Mouse (Mus musculus) midbrain, embryonic 12.5 days (tissue): ENCODE results near the gene Gpx6. TPM values are rescaled to one million over a fixed set of nuclear protein-coding genes. Genes with fewer than 3 reads are reported as not detected.

Experiments
- ATAC-seq: fragments of 200-750 bp; cut with Nextera tagmentation; 2 replicates; pipeline ENCODE4 v1.8.0; 2017; ENCODE audit warnings: low read depth, moderate TSS enrichment, moderate library complexity; ENCODE audit not compliant: low FRiP score
- H3K27ac ChIP-seq: fragments of 300-500 bp; sonication (generic); replicated peaks from 2 replicates; pipeline ENCODE4 v1.5.1; 2016; ENCODE audit warnings: mild to moderate bottlenecking
- H3K27me3 ChIP-seq: fragments of 300-500 bp; sonication (generic); 2 replicates; pipeline ENCODE4 v1.6.1; 2016; ENCODE audit warnings: mild to moderate bottlenecking
- H3K36me3 ChIP-seq: fragments of 300-500 bp; sonication (generic); 2 replicates; pipeline ENCODE4 v1.6.1; 2016
- H3K4me1 ChIP-seq: fragments of 300-500 bp; sonication (generic); 2 replicates; pipeline ENCODE4 v1.6.1; 2016
- H3K4me2 ChIP-seq: fragments of 300-500 bp; sonication (generic); replicated peaks from 2 replicates; pipeline ENCODE4 v1.6.1; 2016; ENCODE audit warnings: mild to moderate bottlenecking, moderate library complexity
- H3K4me3 ChIP-seq: fragments of 300-500 bp; sonication (generic); 2 replicates; pipeline ENCODE4 v1.5.1; 2016; ENCODE audit warnings: mild to moderate bottlenecking
- H3K9ac ChIP-seq: fragments of 300-500 bp; sonication (generic); replicated peaks from 2 replicates; pipeline ENCODE4 v1.6.1; 2016; ENCODE audit warnings: mild to moderate bottlenecking, moderate library complexity
- H3K9me3 ChIP-seq: fragments of 300-500 bp; sonication (generic); 2 replicates; pipeline ENCODE4 v1.6.1; 2016; ENCODE audit warnings: mild to moderate bottlenecking
- WGBS: fragments of 180-500 bp; shearing (Covaris S2); methylation state at CpG from one replicate; pipeline ENCODE4 v1.1.7; 2016; 5-methylcytosine and 5-hydroxymethylcytosine counted together
- polyA plus RNA-seq: library from polyadenylated mRNA; unstranded; fragments of >200 nt; fragmentation: Nextera tagmentation; extraction: Ambion mirVana; gene quantifications from 2 replicates; pipeline ENCODE4 v1.2.1, GENCODE M21; 2016

Gene Gpx6
- polyA plus RNA-seq, 1 experiment from 2014 or later: not detected

GRCm38 (mm10) chr13:21326191-21326590, 14.3 kb downstream of the Gpx6 start:
- WGBS: 13% methylated on average over 4 of the region's 4 CpGs
- ATAC-seq: peak; percentile 52
- Histone ChIP-seq H3K4me2 (peak overlapping the region; percentile 51), H3K36me3 (no peaks in the 10 kb centered on the region), H3K9ac (no peak overlapping the region), H3K27me3 (0 out of 2 replicates have a peak, but pooled peaks cover 10% of the 10 kb centered on the region), H3K9me3 (no peaks in the 10 kb centered on the region), H3K4me3 (peak overlapping the region; percentile 36), H3K4me1 (0 out of 2 replicates have a peak, but pooled peaks cover 8% of the 10 kb centered on the region), H3K27ac (no peak overlapping the region)

GRCm38 (mm10) chr13:21326657-21327211, 14.8 kb downstream of the Gpx6 start:
- Histone ChIP-seq H3K4me2 (peak overlapping the region; percentile 51), H3K27me3 (0 out of 2 replicates have a peak, but pooled peaks cover 10% of the 10 kb centered on the region), H3K36me3 (no peaks in the 10 kb centered on the region), H3K4me1 (0 out of 2 replicates have a peak, but pooled peaks cover 8% of the 10 kb centered on the region), H3K9me3 (no peaks in the 10 kb centered on the region), H3K9ac (no peak overlapping the region), H3K4me3 (peak overlapping the region; percentile 36), H3K27ac (no peak overlapping the region)
- WGBS: under 1% methylated on average over 24 of the region's 24 CpGs
- peak; percentile 71 for ATAC-seq

DNA sequence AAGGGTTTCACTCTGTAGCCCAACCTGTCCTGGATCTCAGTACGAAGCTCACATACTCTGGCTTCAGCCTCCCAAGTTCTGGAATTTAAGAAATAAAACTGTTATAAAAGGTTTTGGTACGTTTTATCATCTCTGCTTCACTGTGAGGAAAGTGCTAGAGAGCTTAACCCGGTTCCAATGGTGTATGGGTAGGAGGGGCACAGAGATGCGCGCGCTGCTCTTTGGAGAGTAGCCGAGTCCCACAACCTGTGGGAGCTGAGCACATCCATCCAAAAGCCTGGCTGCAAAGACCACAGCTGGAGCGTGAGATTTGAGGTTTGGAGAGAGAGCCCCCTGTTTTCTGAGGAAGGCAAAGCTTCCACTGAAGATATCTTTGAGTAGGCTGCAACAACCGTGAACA, 15.5 kb downstream of the Gpx6 start:
- Histone ChIP-seq H3K27me3 (0 out of 2 replicates have a peak, but pooled peaks cover 10% of the 10 kb centered on the region), H3K4me2 (peak overlapping the region; percentile 51), H3K4me3 (peak overlapping the region; percentile 36), H3K27ac (no peak overlapping the region), H3K9ac (no peak overlapping the region), H3K4me1 (0 out of 2 replicates have a peak, but pooled peaks cover 8% of the 10 kb centered on the region), H3K36me3 (no peaks in the 10 kb centered on the region), H3K9me3 (no peaks in the 10 kb centered on the region)
- under 1% methylated on average over 9 of the region's 9 CpGs for WGBS
- ATAC-seq: peak; percentile 47; the same call in 1 of the 2 replicates

DNA sequence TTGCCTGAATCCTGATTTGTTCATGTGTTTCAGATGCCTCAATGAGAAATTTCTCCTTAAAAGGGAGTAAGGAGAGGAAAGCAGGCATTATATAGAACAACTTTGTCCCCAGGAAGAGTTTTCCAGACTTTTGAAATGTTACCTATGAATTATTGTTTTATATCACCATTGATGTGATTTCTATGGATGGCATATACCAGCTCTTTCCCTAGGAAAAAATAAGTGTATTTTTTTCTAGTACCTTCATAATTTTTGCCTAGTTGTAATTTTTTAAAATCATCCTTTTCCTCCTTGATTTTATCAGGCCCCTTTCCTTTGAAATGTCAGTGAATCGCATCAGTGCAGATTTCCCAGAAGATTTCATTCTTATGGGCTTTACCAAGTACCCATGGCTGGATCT, 34.7 kb downstream of the Gpx6 start, which contains the start of gene Olfr1367:
Gene Olfr1367, plus strand, starts transcription at position 301 of the 400 bp plus-strand sequence.
- H3K9ac ChIP-seq: no peak within 1 kb of the TSS
- H3K4me2 ChIP-seq: no peak within 1 kb of the TSS
- no peak within 1 kb of the TSS for H3K27ac ChIP-seq
- no peaks in the 10 kb centered on the region for H3K36me3 ChIP-seq
- no peak for ATAC-seq
- H3K9me3 ChIP-seq: no peaks in the 10 kb centered on the region
- 97% methylated on average over 1 of the region's 1 CpGs for WGBS
- H3K4me3 ChIP-seq: no peak within 1 kb of the TSS
- no peaks in the 10 kb centered on the region for H3K4me1 ChIP-seq
- H3K27me3 ChIP-seq: no peaks in the 10 kb centered on the region

GRCm38 (mm10) chr13:21350593-21350992, 38.7 kb downstream of the Gpx6 start:
- H3K9ac ChIP-seq: no peak overlapping the region
- no peak for ATAC-seq
- no peaks in the 10 kb centered on the region for H3K4me1 ChIP-seq
- H3K4me2 ChIP-seq: no peak overlapping the region
- no peak overlapping the region for H3K27ac ChIP-seq
- H3K27me3 ChIP-seq: no peaks in the 10 kb centered on the region
- H3K9me3 ChIP-seq: no peaks in the 10 kb centered on the region
- no peaks in the 10 kb centered on the region for H3K36me3 ChIP-seq
- no peak overlapping the region for H3K4me3 ChIP-seq

DNA sequence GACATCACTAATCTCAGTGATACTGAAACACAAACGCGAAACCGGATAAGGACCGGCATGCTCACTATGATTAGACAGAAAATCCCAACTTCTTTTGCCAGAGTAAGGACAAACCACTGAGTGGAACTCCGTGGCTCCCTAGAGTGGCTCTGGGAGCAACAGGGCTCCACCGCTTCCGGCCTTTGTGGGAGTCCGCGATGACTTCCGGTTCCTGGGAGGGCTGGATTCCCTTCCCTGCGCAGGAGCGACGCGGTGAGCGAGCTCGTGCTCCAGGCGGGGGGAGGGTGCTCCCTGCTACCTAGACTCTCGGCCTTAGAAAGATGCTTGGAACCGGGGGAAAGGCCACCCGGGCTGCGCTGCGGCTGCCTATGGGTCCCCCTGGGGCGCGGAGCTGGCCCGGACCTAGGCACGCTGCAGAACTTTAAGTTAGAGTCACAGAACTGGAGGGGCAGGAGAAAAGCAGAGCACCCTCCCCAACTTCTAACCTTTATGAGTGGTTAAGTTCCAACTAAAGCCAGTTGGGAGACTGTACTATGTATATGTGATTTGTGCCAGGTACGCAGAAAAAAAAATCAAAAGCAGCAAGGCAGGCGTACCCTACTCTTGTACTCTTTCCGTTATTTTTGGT, 50.8 kb downstream of the Gpx6 start, which contains the start of gene Zscan12:
Gene Zscan12, plus strand, starts transcription at position 200 of the 628 bp plus-strand sequence.
- Histone ChIP-seq H3K4me3 (peak within 1 kb of the TSS; percentile 78), H3K36me3 (peaks cover 10% of the 10 kb centered on the region; the same call in 1 of the 2 replicates), H3K9me3 (no peaks in the 10 kb centered on the region), H3K27ac (peak within 1 kb of the TSS; percentile 65), H3K27me3 (no peaks in the 10 kb centered on the region), H3K4me1 (peaks cover 22% of the 10 kb centered on the region), H3K9ac (peak within 1 kb of the TSS; percentile 86), H3K4me2 (peak within 1 kb of the TSS; percentile 68)
- peak; percentile 99 for ATAC-seq
- WGBS: under 1% methylated on average over 29 of the region's 29 CpGs

- ATAC-seq: no peak
- WGBS: 61% methylated on average over 12 of the region's 12 CpGs
- Histone ChIP-seq H3K4me3 (peak overlapping the region; percentile 78), H3K27me3 (no peaks in the 10 kb centered on the region), H3K9me3 (no peaks in the 10 kb centered on the region), H3K27ac (no peak overlapping the region), H3K4me2 (peak overlapping the region; percentile 68), H3K36me3 (peaks cover 16% of the 10 kb centered on the region), H3K4me1 (peaks cover 22% of the 10 kb centered on the region), H3K9ac (peak overlapping the region; percentile 86; the same call in 1 of the 2 replicates)
Observed at GRCm38 (mm10) chr13:21363719-21364118, 51.8 kb downstream of the Gpx6 start.

- H3K4me1 ChIP-seq: peaks cover 22% of the 10 kb centered on the region
- H3K9me3 ChIP-seq: no peaks in the 10 kb centered on the region
- no peak for ATAC-seq
- H3K4me3 ChIP-seq: no peak overlapping the region
- H3K4me2 ChIP-seq: no peak overlapping the region
- H3K36me3 ChIP-seq: peaks cover 45% of the 10 kb centered on the region
- 77% methylated on average over 6 of the region's 6 CpGs for WGBS
- no peak overlapping the region for H3K27ac ChIP-seq
- no peaks in the 10 kb centered on the region for H3K27me3 ChIP-seq
- no peak overlapping the region for H3K9ac ChIP-seq
Observed at GRCm38 (mm10) chr13:21366635-21367034, 54.7 kb downstream of the Gpx6 start.

Other genes with a start within 250 kb of the Gpx6 start
- gene Olfr1370, start 237.2 kb upstream of the Gpx6 start, polyA plus RNA-seq: not detected in 2 replicates
- gene Olfr1369-ps1, start 200.6 kb upstream of the Gpx6 start, polyA plus RNA-seq: 0.06 and 0.07 TPM in 2 replicates
- gene Olfr263, start 182.5 kb upstream of the Gpx6 start, polyA plus RNA-seq: not detected in 2 replicates
- gene Olfr1368, start 166.3 kb upstream of the Gpx6 start, polyA plus RNA-seq: not detected in 2 replicates
- 132 and 140 TPM in 2 replicates for gene Trim27, start 132.7 kb upstream of the Gpx6 start, polyA plus RNA-seq
- not detected in 2 replicates for gene Gpx5, start 19.4 kb upstream of the Gpx6 start, polyA plus RNA-seq
- gene Olfr1367, start 34.8 kb downstream of the Gpx6 start, polyA plus RNA-seq: not detected in 2 replicates
- 20.3 and 20.7 TPM in 2 replicates for gene Zscan12, start 50.7 kb downstream of the Gpx6 start, polyA plus RNA-seq
- 99.0 and 100 TPM in 2 replicates for gene Zkscan3, start 90.6 kb downstream of the Gpx6 start, polyA plus RNA-seq
- gene Pgbd1, start 128.9 kb downstream of the Gpx6 start, polyA plus RNA-seq: 5.1 and 6.8 TPM in 2 replicates
- gene Zscan26, start 141.6 kb downstream of the Gpx6 start, polyA plus RNA-seq: 24.4 and 24.6 TPM in 2 replicates
- gene Nkapl, start 156.4 kb downstream of the Gpx6 start, polyA plus RNA-seq: 2.5 and 2.9 TPM in 2 replicates
- 6.8 and 7.4 TPM in 2 replicates for gene Zkscan4, start 166.8 kb downstream of the Gpx6 start, polyA plus RNA-seq
- gene Gm10065, start 167.3 kb downstream of the Gpx6 start, polyA plus RNA-seq: not detected in 2 replicates
- gene AK157302, start 183.1 kb downstream of the Gpx6 start, polyA plus RNA-seq: 0.30 and 0.47 TPM in 2 replicates
- 3.2 and 4.4 TPM in 2 replicates for gene Gm11273, start 189.3 kb downstream of the Gpx6 start, polyA plus RNA-seq
- gene Zkscan8, start 219.0 kb downstream of the Gpx6 start, polyA plus RNA-seq: 8.9 and 9.2 TPM in 2 replicates
- 0.21 and 0.22 TPM in 2 replicates for gene Olfr1366, start 230.7 kb downstream of the Gpx6 start, polyA plus RNA-seq
- not detected in 2 replicates for gene Olfr1535, start 247.8 kb downstream of the Gpx6 start, polyA plus RNA-seq